Mouse (Mus musculus): ENCODE results near the gene Gm5089. TPM values are rescaled to one million over a fixed set of nuclear protein-coding genes. Genes with fewer than 3 reads are reported as not detected.

Gm5089 gene
- polyA plus RNA-seq, 1 experiment = not detected

DNA sequence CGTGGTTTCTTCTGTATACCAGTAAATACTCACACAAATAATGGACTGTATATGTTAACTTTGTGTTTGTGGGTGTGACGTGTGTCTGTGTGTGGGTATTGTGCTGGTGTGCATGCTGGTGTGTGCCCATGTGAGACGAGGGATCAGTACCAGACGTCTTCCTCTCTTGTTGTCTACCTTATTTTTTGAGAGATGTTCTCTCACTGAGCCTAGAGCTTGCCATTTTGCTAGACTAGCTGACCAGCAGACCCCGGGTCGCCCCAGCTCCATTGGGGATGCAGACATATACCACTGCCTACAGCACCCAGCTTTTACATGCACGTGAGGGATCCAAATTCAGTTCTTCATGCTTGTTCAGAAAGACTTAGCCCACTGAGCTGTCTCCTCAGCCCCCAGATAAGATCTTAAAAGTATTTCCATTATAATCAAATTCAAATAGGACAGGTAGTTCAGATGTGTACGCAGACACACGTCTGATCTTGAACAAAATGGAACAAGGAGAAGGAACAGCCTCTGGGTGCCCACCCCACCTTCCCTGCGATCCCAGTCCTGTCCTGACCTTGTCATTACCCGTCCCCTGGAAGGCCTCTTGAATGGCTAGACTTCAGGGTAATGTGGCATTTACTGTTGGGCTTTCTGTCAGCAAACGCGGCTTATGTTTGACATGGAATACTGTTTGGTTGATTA, 61.1 kb downstream of the Gm5089 start:
- no peak for TF ChIP-seq CTCF (IDR thresholded peaks at IDR 0.05; ENCODE audit: extremely low read depth, insufficient read length, insufficient replicate concordance, low read depth, low read length)
- no peak for TF ChIP-seq POLR2A (IDR thresholded peaks at IDR 0.05; ENCODE audit: low read depth, low read length)
- Histone ChIP-seq H3K36me3 (ENCODE audit: control insufficient read depth, insufficient read depth, low read length) (no peaks in the 10 kb centered on the region), H3K4me3 (ENCODE audit: low read depth, low read length) (no peak overlapping the region), H3K4me1 (ENCODE audit: control insufficient read depth, insufficient read depth, insufficient read length, low read length) (no peaks in the 10 kb centered on the region), H3K27me3 (ENCODE audit: control insufficient read depth, insufficient read depth, low read length) (no peaks in the 10 kb centered on the region), H3K27ac (ENCODE audit: insufficient read depth, low read depth, low read length) (no peak overlapping the region)
- 86% methylated on average over 13 of the region's 13 CpGs for WGBS

DNA sequence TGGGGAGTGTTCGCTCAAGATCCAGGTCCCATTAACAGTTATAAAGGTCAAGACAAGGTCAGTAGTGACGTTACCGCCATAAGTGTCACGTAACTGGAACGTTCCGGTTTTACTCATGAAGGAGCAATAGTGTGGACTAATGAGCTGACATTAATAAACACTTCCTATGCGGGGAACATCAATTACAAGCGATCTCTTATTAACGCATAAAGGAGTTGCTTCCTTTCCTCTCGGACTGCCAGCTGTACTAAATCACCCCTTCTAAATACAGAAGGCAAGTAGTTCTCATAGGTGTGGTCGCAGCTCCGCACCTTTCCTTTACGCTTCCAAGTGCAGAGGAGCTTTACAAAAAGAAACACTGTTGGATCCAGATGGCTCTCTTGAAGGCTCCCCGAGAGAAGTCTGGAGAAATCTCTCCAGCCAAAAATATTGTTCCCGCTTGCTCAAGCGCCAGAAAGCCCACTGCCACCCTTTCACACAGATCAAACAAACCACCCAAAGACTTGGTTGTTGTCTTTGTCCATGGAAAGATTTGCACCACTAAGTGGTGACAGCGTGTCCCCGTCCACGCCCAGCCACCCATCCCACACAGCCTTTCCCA, 62.4 kb downstream of the Gm5089 start:
- Histone ChIP-seq H3K36me3 (ENCODE audit: control insufficient read depth, insufficient read depth, low read length) (no peaks in the 10 kb centered on the region), H3K4me1 (ENCODE audit: control insufficient read depth, insufficient read depth, insufficient read length, low read length) (no peaks in the 10 kb centered on the region), H3K4me3 (ENCODE audit: low read depth, low read length) (no peak overlapping the region), H3K27ac (ENCODE audit: insufficient read depth, low read depth, low read length) (no peak overlapping the region), H3K27me3 (ENCODE audit: control insufficient read depth, insufficient read depth, low read length) (no peaks in the 10 kb centered on the region)
- 83% methylated on average over 19 of the region's 19 CpGs for WGBS
- TF ChIP-seq POLR2A (IDR thresholded peaks at IDR 0.05; ENCODE audit: low read depth, low read length) (no peak), CTCF (IDR thresholded peaks at IDR 0.05; ENCODE audit: extremely low read depth, insufficient read length, insufficient replicate concordance, low read depth, low read length) (no peak)

DNA sequence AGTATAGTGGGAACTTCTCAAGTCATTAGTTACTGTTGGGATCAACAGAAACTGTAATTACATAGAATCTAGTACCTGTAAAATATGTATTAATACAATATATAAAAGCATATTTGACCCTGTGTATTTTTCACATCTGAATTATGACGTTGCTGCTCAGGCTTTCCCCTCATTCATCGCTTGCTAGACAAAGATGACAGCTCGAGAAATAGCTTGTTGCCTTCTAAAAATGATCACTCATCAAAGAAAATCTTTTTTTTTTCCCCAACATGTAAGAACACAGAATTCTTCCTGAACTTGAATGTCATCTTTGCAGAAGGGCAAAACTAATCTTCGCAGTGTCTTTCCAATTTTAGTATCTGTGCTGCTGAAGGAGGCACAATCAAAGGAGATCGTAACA, 63.1 kb downstream of the Gm5089 start:
- Histone ChIP-seq H3K27me3 (ENCODE audit: control insufficient read depth, insufficient read depth, low read length) (no peaks in the 10 kb centered on the region), H3K36me3 (ENCODE audit: control insufficient read depth, insufficient read depth, low read length) (no peaks in the 10 kb centered on the region), H3K4me1 (ENCODE audit: control insufficient read depth, insufficient read depth, insufficient read length, low read length) (no peaks in the 10 kb centered on the region), H3K27ac (ENCODE audit: insufficient read depth, low read depth, low read length) (no peak overlapping the region), H3K4me3 (ENCODE audit: low read depth, low read length) (no peak overlapping the region)
- TF ChIP-seq POLR2A (IDR thresholded peaks at IDR 0.05; ENCODE audit: low read depth, low read length) = no peak
- TF ChIP-seq CTCF (IDR thresholded peaks at IDR 0.05; ENCODE audit: extremely low read depth, insufficient read length, insufficient replicate concordance, low read depth, low read length) = no peak
- WGBS = 91% methylated on average over 5 of the region's 5 CpGs

DNA sequence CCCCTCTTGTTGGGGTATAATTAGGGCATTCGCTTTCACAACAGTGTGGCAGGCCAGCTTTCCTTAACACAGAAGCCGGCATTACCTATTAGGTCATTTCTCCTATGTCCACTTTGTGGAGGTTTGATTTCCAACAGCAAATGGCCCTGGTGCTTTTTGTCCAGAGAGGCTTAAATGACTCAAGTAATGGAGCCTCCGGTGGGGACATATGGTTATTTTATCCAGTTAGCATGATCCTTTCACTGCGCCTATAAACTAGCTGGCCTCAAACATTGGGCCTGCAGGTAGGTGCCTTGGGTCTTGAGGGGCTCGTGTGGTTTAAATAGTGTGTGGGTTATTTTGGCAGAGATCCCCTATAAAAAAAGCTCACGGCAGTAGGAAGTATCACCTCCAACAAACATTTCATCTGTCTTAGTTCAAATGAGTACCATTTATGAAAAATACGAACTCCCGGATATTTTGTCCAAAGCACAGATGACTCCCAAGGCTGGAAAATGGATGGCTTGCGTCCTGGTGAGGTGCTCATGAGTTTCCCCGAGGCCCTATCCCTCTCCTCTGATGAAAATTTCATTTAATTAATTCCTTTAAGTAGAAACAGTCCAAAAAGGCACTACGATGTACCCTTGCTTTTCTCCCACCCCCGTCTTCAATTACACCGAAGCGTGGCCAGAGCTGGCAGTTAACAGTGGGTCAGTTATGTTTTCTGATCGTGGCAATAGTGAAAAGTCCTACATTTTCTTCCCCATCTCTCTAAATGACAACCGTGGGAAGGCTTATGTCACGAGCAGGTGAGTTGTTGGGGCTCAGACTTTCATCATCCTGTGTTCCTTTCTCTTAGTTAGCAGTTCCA, 64.4 kb downstream of the Gm5089 start:
- Histone ChIP-seq H3K27me3 (ENCODE audit: control insufficient read depth, insufficient read depth, low read length) (no peaks in the 10 kb centered on the region), H3K27ac (ENCODE audit: insufficient read depth, low read depth, low read length) (no peak overlapping the region), H3K4me3 (ENCODE audit: low read depth, low read length) (no peak overlapping the region), H3K36me3 (ENCODE audit: control insufficient read depth, insufficient read depth, low read length) (no peaks in the 10 kb centered on the region), H3K4me1 (ENCODE audit: control insufficient read depth, insufficient read depth, insufficient read length, low read length) (no peaks in the 10 kb centered on the region)
- TF ChIP-seq CTCF (IDR thresholded peaks at IDR 0.05; ENCODE audit: extremely low read depth, insufficient read length, insufficient replicate concordance, low read depth, low read length) = no peak
- no peak for TF ChIP-seq POLR2A (IDR thresholded peaks at IDR 0.05; ENCODE audit: low read depth, low read length)
- 94% methylated on average over 17 of the region's 17 CpGs for WGBS

DNA sequence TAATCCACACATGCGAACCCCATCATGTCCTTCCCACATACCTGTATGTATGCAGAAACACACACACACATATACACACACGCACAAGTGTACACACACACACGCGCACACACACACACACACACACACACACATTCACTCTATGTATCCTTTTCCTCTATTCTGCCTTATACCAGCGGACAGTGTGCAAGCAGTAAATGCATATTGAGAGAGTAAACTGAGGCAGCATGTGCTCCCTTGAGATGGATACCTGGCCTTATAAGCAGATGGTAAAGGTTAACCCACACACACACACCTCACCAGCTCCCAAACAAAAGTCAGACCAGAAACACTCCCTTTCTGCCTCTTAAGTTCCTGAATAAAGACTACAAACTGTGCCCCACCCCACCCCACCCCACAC, 65.2 kb downstream of the Gm5089 start:
- Histone ChIP-seq H3K4me3 (ENCODE audit: low read depth, low read length) (no peak overlapping the region), H3K36me3 (ENCODE audit: control insufficient read depth, insufficient read depth, low read length) (no peaks in the 10 kb centered on the region), H3K27ac (ENCODE audit: insufficient read depth, low read depth, low read length) (no peak overlapping the region), H3K4me1 (ENCODE audit: control insufficient read depth, insufficient read depth, insufficient read length, low read length) (no peaks in the 10 kb centered on the region), H3K27me3 (ENCODE audit: control insufficient read depth, insufficient read depth, low read length) (no peaks in the 10 kb centered on the region)
- TF ChIP-seq CTCF (IDR thresholded peaks at IDR 0.05; ENCODE audit: extremely low read depth, insufficient read length, insufficient replicate concordance, low read depth, low read length) (no peak), POLR2A (IDR thresholded peaks at IDR 0.05; ENCODE audit: low read depth, low read length) (no peak)
- WGBS = 94% methylated on average over 5 of the region's 5 CpGs

DNA sequence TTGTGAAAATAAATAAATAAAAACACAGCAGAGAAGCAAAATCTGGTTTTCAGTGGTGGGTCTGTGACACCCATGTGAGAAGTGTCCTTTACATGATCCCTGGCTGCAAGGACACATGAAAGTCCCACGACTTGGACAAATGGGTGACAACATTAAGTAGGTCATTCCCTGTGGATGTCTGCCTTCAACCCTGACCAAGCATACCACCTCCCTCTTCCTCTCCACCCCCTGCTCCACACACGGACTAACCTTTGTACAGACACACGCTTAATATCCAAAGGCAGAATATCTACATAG, 65.7 kb downstream of the Gm5089 start:
- TF ChIP-seq CTCF (IDR thresholded peaks at IDR 0.05; ENCODE audit: extremely low read depth, insufficient read length, insufficient replicate concordance, low read depth, low read length) (no peak), POLR2A (IDR thresholded peaks at IDR 0.05; ENCODE audit: low read depth, low read length) (no peak)
- no peaks in the 10 kb centered on the region for H3K36me3 ChIP-seq (ENCODE audit: control insufficient read depth, insufficient read depth, low read length)
- no peaks in the 10 kb centered on the region for H3K4me1 ChIP-seq (ENCODE audit: control insufficient read depth, insufficient read depth, insufficient read length, low read length)
- no peak overlapping the region for H3K4me3 ChIP-seq (ENCODE audit: low read depth, low read length)
- H3K27ac ChIP-seq (ENCODE audit: insufficient read depth, low read depth, low read length) = no peak overlapping the region
- WGBS = 80% methylated on average over 3 of the region's 3 CpGs
- no peaks in the 10 kb centered on the region for H3K27me3 ChIP-seq (ENCODE audit: control insufficient read depth, insufficient read depth, low read length)

Other genes starting within 250 kb of the Gm5089 start
- not detected in 2 replicates for gene Zic5, start 14.6 kb upstream of the Gm5089 start, polyA plus RNA-seq (2012; rRNA removed)
- gene Zic2, start 24.3 kb upstream of the Gm5089 start, polyA plus RNA-seq (2012; rRNA removed) = not detected in 2 replicates
- not detected in 2 replicates for gene Gm10837, start 39.5 kb upstream of the Gm5089 start, polyA plus RNA-seq (2012; rRNA removed)
- gene Pcca, start 83.2 kb upstream of the Gm5089 start, polyA plus RNA-seq (2012; rRNA removed) = 2.1 and 2.7 TPM in 2 replicates